Mouse (Mus musculus) liver, embryonic 11.5 days (tissue): ENCODE measurements at regions not wholly inside any gene's neighbourhood (a gene's known extent, or its start where the extent isn't known, plus 50 kb on each side); places are given as distances from the start of the nearest gene placed in this dataset.

ENCODE experiments used
- ATAC-seq: fragments of 200-750 bp; cut with Nextera tagmentation; replicated peaks from 2 replicates; pipeline ENCODE4 v1.8.0; 2017; ENCODE audit warnings: moderate number of reproducible peaks, mild to moderate bottlenecking, moderate TSS enrichment, moderate library complexity; ENCODE audit not compliant: low FRiP score
- DNase-seq: peaks from one replicate; pipeline ENCODE4 v3.0.0-alpha.2; 2017; ENCODE audit warnings: low spot score
- H3K27ac ChIP-seq: fragments of 300-500 bp; sonication (generic); 2 replicates; pipeline ENCODE4 v1.5.1; 2014; ENCODE audit warnings: mild to moderate bottlenecking, low read depth, low read length, control low read depth
- H3K27me3 ChIP-seq: fragments of 300-500 bp; sonication (generic); replicated peaks from 2 replicates; pipeline ENCODE4 v1.6.1; 2014; ENCODE audit warnings: low read length, mixed read lengths; ENCODE audit not compliant: control insufficient read depth, insufficient read depth
- H3K36me3 ChIP-seq: fragments of 300-500 bp; sonication (generic); 2 replicates; pipeline ENCODE4 v1.6.1; 2014; ENCODE audit warnings: mild to moderate bottlenecking, low read length, moderate library complexity, mixed read lengths; ENCODE audit not compliant: control insufficient read depth, insufficient read depth
- H3K4me1 ChIP-seq: fragments of 300-500 bp; sonication (generic); replicated peaks from 2 replicates; pipeline ENCODE4 v1.6.1; 2014; ENCODE audit warnings: low read length, mixed read lengths; ENCODE audit not compliant: control insufficient read depth, insufficient read depth
- H3K4me2 ChIP-seq: fragments of 300-500 bp; sonication (generic); 2 replicates; pipeline ENCODE4 v1.6.1; 2014; ENCODE audit warnings: mild to moderate bottlenecking, control low read depth, moderate library complexity
- H3K4me3 ChIP-seq: fragments of 300-500 bp; sonication (generic); 2 replicates; pipeline ENCODE4 v1.5.1; 2014; ENCODE audit warnings: low read depth, low read length, control low read depth
- H3K9ac ChIP-seq: fragments of 300-500 bp; sonication (generic); 2 replicates; pipeline ENCODE4 v1.6.1; 2014; ENCODE audit warnings: low read depth, low read length, control low read depth
- H3K9me3 ChIP-seq: fragments of 300-500 bp; sonication (generic); 2 replicates; pipeline ENCODE4 v1.6.1; 2016; ENCODE audit warnings: low read length, inconsistent platforms, mixed read lengths; ENCODE audit not compliant: control insufficient read depth
- WGBS: fragments of 180-500 bp; shearing (Covaris S2); extraction: QIAGEN DNeasy Blood & Tissue Kit; methylation state at CpG from one replicate; pipeline ENCODE4 v1.1.7; 2014; 5-methylcytosine and 5-hydroxymethylcytosine counted together

DNA sequence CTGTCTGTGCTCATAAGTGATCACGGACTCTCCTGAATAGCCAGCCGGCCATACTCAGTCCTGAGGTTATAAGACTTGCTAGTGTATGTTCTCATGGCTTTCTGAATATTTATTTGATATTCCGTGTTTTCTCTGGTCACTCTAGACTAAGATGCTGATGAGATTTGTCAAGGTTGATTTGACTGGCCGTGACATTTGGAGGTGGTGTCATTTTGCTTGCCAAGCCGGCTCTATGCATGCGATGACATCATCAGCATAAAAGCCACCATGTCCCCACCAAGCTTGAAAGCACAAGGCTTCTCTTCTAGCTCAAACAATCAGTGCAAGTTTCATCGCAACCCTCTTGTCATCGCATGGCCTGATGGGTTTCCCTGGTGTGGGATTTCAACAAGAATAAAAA, 235.3 kb upstream of the Tgfbr2 start:
- ATAC-seq, result no peak
- H3K27ac ChIP-seq, result no peak overlapping the region
- no peaks in the 10 kb centered on the region for H3K27me3 ChIP-seq
- no peak overlapping the region for H3K4me2 ChIP-seq
- DNase-seq, result no peak
- H3K4me1 ChIP-seq, result no peaks in the 10 kb centered on the region
- H3K36me3 ChIP-seq, result no peaks in the 10 kb centered on the region
- 90% methylated on average over 8 of the region's 8 CpGs for WGBS
- no peak overlapping the region for H3K9ac ChIP-seq
- no peak overlapping the region for H3K4me3 ChIP-seq
- no peaks in the 10 kb centered on the region for H3K9me3 ChIP-seq

DNA sequence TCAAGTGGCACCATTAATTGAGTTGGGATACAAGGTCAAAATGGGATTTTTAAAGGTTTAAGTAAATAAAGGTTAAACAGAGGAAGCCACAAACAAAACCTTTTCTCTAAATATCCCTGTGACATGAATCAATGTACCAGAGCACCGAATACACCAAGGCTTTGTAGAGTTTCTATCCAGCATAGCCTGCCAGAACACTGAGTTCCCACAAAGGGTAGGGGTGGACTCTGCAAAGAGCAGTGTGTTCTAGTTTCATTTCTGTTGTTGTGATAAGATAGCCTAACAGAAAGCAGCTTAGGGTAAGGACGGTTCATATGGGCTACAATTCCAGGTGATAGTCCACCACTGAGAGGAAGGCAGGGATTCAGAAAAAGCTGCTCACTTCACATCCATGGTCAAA, 233.0 kb upstream of the Tgfbr2 start:
- H3K36me3 ChIP-seq, result no peaks in the 10 kb centered on the region
- H3K27me3 ChIP-seq, result no peaks in the 10 kb centered on the region
- no peak overlapping the region for H3K4me2 ChIP-seq
- ATAC-seq, result no peak
- no peak overlapping the region for H3K27ac ChIP-seq
- no peak overlapping the region for H3K9ac ChIP-seq
- no peaks in the 10 kb centered on the region for H3K4me1 ChIP-seq
- 87% methylated on average over 2 of the region's 2 CpGs for WGBS
- H3K9me3 ChIP-seq, result no peaks in the 10 kb centered on the region
- DNase-seq, result no peak
- H3K4me3 ChIP-seq, result no peak overlapping the region

DNA sequence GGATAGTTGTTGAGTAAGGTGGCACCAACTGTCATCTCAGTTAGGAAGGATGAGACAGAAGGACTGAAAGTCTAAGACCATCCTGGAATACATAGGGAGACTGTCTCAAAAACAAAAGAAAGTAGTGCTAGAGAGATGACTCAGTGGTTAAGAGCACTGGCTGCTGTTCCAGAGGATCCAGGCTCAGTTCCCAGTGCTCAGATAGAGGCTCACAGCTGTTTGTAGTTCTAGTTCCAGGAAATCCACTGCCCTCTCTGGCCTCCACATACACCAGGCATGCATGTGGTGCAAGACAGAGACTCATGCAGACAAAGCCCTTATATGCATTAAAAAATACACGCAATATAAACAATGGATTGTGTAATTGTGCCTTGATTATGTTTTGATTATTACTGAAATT, 229.9 kb upstream of the Tgfbr2 start:
- DNase-seq (no peak), ATAC-seq (no peak)
- Histone ChIP-seq H3K27me3 (no peaks in the 10 kb centered on the region), H3K36me3 (no peaks in the 10 kb centered on the region), H3K9me3 (no peaks in the 10 kb centered on the region), H3K9ac (no peak overlapping the region), H3K4me2 (no peak overlapping the region), H3K4me3 (no peak overlapping the region), H3K27ac (no peak overlapping the region), H3K4me1 (no peaks in the 10 kb centered on the region; the same call in 1 of the 2 replicates)
- WGBS, result 93% methylated on average over 1 of the region's 1 CpGs

DNA sequence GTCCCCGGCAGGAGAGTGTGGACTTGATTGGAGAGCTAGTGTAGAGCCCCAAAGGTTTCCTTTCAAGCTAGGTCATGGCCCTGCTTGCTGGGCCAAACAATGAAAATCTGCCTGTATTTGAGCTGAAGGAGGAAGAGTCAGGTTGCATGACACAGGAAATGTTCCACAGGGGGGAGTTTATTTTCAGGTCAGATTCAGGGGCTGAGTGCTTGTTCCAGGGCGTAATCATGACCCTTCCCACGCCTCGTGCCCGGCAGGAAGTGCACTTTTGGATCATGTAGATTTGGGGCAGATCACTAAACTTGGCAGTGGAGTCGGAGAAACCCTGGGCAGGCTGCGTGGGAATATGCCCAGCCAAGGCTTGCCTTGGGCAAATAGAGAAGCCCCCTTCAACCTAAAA, 226.7 kb upstream of the Tgfbr2 start:
- no peaks in the 10 kb centered on the region for H3K9me3 ChIP-seq
- 74% methylated on average over 7 of the region's 7 CpGs for WGBS
- ATAC-seq, result no peak

DNA sequence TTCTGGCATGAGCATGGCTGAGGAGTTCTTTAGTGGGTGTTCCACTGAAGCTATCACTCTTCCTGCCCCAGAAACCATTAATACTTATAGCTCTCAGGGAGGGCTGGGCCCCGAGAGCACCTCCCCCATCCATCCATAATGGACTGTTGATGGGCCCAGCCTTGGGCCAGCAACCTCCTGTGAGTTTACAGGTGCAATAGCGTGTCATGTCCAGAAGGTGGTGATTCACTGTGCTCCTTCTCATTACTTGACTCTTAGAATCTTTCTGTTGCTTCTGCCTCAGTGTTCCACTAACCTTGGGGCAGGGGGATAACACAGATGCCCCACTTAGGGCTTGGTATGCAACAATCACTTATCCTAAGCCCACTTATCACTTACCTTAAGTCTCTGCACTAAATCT, 225.1 kb upstream of the Tgfbr2 start:
- H3K27me3 ChIP-seq, result no peaks in the 10 kb centered on the region
- ATAC-seq (0 out of 2 replicates have a peak, but pooled peaks have one; percentile 36), DNase-seq (no peak)
- no peak overlapping the region for H3K27ac ChIP-seq
- 41% methylated on average over 2 of the region's 2 CpGs for WGBS
- no peak overlapping the region for H3K4me3 ChIP-seq
- no peak overlapping the region for H3K4me2 ChIP-seq
- no peak overlapping the region for H3K9ac ChIP-seq
- H3K9me3 ChIP-seq, result no peaks in the 10 kb centered on the region
- no peaks in the 10 kb centered on the region for H3K36me3 ChIP-seq
- H3K4me1 ChIP-seq, result no peaks in the 10 kb centered on the region; the same call in 1 of the 2 replicates

More for the DNA sequence above, 226.7 kb upstream of the Tgfbr2 start:
- H3K27ac ChIP-seq, result no peak overlapping the region
- H3K4me3 ChIP-seq, result no peak overlapping the region
- DNase-seq, result no peak
- no peaks in the 10 kb centered on the region for H3K36me3 ChIP-seq
- H3K4me1 ChIP-seq, result no peaks in the 10 kb centered on the region; the same call in 1 of the 2 replicates
- H3K9ac ChIP-seq, result no peak overlapping the region
- H3K4me2 ChIP-seq, result no peak overlapping the region
- H3K27me3 ChIP-seq, result no peaks in the 10 kb centered on the region

DNA sequence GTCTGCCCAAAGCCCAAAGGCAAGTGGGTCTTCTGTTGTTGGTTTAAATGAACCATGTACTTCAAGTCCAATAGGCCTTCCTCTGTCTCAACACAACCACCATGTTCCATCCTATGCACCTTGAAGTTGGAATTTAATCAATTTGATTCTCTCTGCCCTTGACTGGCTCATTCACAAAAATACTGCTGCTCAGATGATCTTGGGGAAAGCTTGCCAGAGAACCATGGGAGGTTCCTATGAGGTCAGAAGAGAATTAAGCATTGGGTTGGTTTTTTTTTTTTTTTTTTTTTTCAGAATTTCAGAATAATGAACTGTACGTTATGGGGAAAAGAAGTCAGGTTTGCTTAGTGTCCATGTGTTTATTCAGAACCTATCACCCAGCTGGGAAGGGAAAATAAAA, 224.1 kb upstream of the Tgfbr2 start:
- 80% methylated on average over 1 of the region's 1 CpGs for WGBS
- Histone ChIP-seq H3K27ac (no peak overlapping the region), H3K4me2 (no peak overlapping the region), H3K4me1 (no peaks in the 10 kb centered on the region; the same call in 1 of the 2 replicates), H3K9me3 (no peaks in the 10 kb centered on the region), H3K4me3 (no peak overlapping the region), H3K36me3 (no peaks in the 10 kb centered on the region), H3K9ac (no peak overlapping the region), H3K27me3 (no peaks in the 10 kb centered on the region)
- DNase-seq (no peak), ATAC-seq (no peak)

DNA sequence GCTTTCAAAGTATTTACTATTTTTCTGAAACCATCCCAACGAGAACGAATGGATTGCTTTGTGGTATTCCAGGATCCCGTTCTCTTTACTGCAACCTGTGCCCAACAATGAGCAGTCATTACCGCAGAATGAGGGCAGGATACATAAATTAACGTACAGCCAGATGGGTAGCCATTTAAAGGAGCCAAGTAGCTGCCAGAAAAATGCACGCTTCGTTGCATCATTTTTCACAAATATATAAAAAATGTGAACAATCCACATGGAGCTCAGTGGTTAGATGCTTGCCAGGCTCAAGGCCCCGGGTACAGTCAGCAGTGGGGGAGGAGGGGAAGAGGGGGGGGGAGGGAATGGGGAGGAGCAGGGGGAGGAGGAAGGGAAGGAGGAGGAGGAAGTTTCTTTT, 217.1 kb upstream of the Tgfbr2 start:
- H3K4me2 ChIP-seq, result no peak overlapping the region
- no peaks in the 10 kb centered on the region for H3K27me3 ChIP-seq
- H3K4me3 ChIP-seq, result no peak overlapping the region
- no peaks in the 10 kb centered on the region for H3K4me1 ChIP-seq
- no peak overlapping the region for H3K27ac ChIP-seq
- WGBS, result 81% methylated on average over 8 of the region's 8 CpGs
- no peaks in the 10 kb centered on the region for H3K36me3 ChIP-seq
- no peaks in the 10 kb centered on the region for H3K9me3 ChIP-seq
- H3K9ac ChIP-seq, result no peak overlapping the region
- no peak for ATAC-seq
- DNase-seq, result no peak

DNA sequence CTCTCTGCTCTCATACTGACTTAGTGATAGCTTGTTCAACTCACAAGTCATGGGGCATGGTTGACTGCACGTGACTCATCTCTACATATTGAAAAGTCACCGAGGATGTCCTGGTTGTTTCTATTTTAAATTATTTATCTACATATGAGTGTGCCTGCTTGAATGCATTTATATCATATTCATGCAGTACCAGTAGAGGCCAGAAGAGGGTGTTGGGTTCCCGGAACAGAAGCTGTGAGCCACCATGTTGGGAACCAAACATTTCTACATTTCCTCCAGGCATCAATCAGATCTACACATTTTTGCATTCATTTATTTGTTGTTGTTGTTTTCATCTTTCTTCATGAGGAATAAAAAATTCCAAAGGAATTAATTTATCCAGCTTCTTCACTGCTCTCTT, 214.6 kb upstream of the Tgfbr2 start:
- H3K27me3 ChIP-seq, result no peaks in the 10 kb centered on the region
- no peak overlapping the region for H3K4me2 ChIP-seq
- peaks cover under 1% of the 10 kb centered on the region; the same call in 1 of the 2 replicates for H3K4me1 ChIP-seq
- ATAC-seq (no peak), DNase-seq (no peak)
- no peaks in the 10 kb centered on the region for H3K36me3 ChIP-seq
- H3K9me3 ChIP-seq, result no peaks in the 10 kb centered on the region
- no peak overlapping the region for H3K4me3 ChIP-seq
- H3K9ac ChIP-seq, result no peak overlapping the region
- 72% methylated on average over 3 of the region's 3 CpGs for WGBS
- H3K27ac ChIP-seq, result no peak overlapping the region

DNA sequence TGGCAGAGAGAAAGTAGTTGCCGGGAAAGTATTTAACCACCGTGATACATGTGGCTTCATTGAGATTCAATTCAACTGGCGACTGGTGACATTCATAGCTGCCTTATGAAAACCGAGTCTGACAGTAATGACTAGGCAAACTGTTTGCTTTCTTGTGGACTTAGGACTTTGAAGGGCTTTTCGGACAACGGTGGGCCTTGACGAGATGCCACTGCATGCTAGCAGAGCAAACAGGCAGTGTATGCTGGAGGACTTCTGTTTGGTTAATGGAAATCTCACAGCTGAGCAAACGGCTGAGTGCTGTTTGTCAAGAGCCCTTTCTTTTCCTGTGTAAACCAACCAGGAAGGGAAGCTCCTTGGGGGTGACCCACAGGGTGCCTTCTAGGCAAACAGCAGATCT, 213.7 kb upstream of the Tgfbr2 start:
- no peak overlapping the region for H3K4me2 ChIP-seq
- DNase-seq (no peak), ATAC-seq (0 out of 2 replicates have a peak, but pooled peaks have one; percentile 32)
- H3K4me1 ChIP-seq, result peaks cover 8% of the 10 kb centered on the region
- no peak overlapping the region for H3K4me3 ChIP-seq
- no peak overlapping the region for H3K9ac ChIP-seq
- 54% methylated on average over 8 of the region's 8 CpGs for WGBS
- no peak overlapping the region for H3K27ac ChIP-seq
- no peaks in the 10 kb centered on the region for H3K36me3 ChIP-seq
- H3K27me3 ChIP-seq, result no peaks in the 10 kb centered on the region
- no peaks in the 10 kb centered on the region for H3K9me3 ChIP-seq
